Mouse (Mus musculus) erythroid progenitor cell, adult 5-6 weeks (primary cell): ENCODE data around the gene Sel1l3. TPM values are rescaled to one million over a fixed set of nuclear protein-coding genes. Genes with fewer than 3 reads are reported as not detected.

Experiments
- ATAC-seq: replicated peaks from 2 replicates; pipeline ENCODE4 v1.8.0; 2016; ENCODE audit warnings: moderate number of reproducible peaks, mild to moderate bottlenecking, moderate TSS enrichment, inconsistent platforms; ENCODE audit not compliant: poor library complexity, low FRiP score, severe bottlenecking
- total RNA-seq, 2 experiments: library from RNA; stranded (forward) in 1 of 2; stranded (reverse) in 1 of 2; fragments of 150-400 nt in 1 of 2; fragments of 186-747, 209-891 nt in 1 of 2; gene quantifications; 2 replicates each; pipeline versions ENCODE4 v1.2.3 to v1.2.4; 2015 to 2017; ENCODE audit warnings: low replicate concordance in 2 of 2

The Sel1l3 gene
- total RNA-seq (2015; ENCODE audit: low replicate concordance): not detected in 2 replicates
- total RNA-seq (2017; ENCODE audit: low replicate concordance): not detected in 2 replicates

DNA sequence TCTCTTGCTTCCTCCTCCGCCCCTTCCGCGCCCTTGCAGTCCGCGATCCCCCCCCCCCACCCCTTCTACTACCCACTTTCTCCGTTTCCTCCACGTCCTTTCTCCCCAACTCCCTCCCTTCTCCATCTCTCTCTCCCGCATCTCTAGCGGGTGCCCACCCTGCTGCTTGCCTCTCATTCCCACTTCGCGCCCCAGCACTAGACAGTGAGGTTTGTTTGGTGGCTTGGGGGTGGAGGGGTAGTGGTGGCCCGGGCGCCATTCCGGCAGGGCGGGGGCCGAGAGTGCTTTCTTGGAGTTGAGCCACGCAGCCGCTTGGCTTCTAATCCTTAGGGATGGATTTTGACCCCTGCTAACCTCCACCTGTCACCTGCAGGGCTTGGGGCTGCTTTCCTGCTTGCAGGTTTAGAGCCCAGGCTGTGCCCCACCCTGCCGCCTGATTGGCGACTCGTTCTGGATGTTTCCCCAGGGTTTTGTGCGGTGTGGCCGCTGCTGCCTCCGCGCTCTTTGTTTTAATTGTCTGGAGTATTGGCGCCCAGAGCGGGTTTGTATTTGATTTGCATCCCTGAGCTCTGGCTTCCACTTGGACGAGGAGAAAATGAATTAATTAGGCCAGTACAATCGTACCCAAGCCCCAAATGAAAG, at the start of gene Sel1l3:
TSS of gene Sel1l3 (minus strand) at position 217 of the 642 bp plus-strand sequence.
- no peak for ATAC-seq

DNA sequence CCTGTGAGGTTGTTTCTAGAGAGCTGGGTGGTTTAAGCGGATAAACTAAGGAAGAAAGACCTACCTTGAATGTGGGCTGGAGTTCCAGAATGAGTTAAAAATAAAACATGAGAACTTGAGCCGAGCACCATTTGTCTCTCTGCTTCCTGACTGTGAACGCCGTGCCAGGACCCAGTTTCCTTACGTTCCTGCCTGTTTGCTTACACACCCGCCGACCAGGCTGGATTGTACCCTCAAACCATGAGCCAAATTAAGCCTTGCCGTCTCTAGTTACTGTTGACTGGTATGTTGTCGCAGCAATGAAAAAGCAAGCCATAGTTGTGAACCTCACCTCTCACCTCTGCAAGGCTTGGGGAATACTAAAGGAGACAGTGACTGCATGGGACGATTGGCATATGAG, 48.3 kb upstream of the Sel1l3 start:
- no peak for ATAC-seq

DNA sequence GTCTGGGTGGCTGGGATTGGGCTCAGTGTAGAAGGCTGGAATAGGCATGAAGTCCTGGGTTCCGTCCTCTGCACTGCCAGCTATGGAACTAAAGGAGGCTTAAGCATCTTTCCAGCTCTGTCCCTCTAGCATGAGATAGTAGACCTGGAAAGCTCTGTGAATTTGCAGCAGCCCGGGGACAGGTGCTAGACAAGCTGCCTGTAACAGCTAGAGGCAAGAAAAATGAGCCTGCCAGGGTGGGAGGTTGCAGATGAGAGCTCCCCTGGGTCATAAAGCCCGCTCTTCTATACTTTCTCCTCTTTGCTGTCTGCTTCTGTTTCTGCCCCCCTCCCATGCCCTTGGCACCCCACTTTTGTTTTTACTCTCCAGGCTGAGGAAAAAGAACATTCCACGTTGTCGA, 46.2 kb upstream of the Sel1l3 start:
- no peak for ATAC-seq

DNA sequence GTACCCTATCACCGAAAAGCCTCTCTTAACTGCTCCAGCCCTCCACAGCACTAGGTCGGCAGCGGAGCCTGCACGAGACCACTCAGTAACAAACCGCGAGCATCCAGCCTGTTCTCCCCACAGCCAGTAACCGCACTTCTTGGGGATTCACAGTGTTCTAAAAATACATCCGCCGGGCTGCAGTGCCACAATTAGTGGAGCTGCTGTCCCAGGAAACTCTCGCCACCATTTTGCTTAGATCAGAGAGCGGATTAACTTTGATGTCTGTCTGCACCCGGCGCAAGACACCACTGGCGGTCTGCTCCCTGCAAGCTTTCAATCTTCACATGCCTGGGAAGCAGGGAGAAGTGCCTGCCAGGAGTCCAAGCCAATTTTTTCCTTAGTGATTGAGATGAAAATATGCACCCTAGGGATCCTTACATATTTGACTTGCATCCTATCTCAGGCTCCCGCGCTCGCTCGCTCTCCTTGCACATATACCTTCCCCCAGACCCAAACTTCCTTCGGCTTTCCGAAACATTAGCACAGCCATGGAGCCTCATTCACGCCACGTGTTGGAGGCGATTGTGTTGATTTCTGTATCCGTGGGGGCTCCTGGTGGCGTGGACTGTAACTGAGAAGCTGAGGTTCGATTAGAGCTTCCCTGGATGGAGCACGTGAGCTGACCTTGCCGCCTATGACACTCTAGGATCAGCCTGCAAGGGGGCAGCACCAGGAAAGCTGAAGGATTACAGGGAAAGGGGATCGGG, 44.5 kb upstream of the Sel1l3 start:
- ATAC-seq: no peak

DNA sequence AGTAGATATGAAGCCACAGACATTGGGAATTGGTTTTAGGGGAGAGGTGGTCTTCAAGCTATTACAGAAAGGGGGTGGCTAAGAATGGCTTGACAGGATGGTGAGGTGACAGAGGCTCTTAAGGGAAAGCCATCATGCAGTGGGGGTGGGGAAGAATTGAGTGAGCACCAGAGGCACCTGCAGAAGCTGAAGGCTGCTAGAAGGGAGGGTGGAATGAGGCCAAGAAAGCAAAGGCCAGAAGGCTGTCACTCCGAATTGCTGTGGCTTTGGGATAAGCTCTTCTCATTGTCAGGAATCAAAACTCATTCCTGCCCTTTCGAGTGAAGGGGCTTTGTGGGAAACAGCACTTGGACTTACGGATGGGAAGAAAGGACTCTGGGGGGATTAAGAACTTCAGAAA, 41.1 kb upstream of the Sel1l3 start:
- ATAC-seq: no peak

DNA sequence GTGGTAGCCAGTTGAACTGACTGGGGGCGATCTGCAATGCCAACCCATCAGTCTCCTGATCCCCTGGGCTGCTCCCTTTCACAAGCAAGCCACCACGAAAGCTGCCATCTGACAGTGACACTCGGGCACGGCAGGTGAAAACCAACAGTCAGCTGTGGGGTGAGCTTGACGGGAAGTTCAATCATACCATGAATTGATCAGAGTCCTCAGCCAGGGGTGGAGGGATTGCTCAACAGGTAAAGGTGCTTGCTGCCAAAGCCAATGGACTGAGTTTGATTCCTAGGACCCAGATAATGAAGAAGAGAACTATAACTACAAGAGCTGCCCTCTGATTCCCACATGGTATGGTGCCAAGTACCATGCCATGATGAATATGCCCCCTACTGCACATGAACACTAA, 40.4 kb upstream of the Sel1l3 start:
- no peak for ATAC-seq

DNA sequence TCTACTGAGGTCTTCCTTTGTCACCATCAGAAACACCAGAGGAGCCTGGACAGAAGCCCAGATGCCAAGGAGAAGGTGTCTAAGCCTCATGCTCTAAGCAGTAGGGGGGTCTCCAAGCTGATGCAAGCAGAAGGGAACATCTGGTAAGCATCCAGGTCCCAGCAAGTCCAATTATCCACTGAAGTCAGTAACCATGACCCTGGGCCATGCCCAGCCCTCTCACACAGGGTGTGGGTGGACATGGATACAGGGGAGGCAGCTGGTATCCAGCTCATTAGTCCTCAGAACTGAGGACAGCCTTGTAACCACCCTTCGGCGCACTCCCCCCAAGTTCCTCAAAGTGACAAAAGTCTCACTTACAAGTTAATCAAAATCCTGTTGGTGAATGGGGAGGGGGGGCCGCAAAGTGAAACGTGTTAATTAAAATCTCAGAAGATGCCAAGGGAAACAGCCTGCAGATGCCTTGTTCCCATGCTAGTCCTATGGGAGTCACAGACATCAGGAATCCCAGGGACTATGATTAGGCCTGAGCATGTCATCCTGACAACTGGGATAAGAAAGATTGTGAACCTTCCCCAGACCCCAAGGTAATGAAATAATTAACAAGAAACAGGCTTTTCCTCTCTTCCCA, 35.8 kb upstream of the Sel1l3 start:
- no peak for ATAC-seq

DNA sequence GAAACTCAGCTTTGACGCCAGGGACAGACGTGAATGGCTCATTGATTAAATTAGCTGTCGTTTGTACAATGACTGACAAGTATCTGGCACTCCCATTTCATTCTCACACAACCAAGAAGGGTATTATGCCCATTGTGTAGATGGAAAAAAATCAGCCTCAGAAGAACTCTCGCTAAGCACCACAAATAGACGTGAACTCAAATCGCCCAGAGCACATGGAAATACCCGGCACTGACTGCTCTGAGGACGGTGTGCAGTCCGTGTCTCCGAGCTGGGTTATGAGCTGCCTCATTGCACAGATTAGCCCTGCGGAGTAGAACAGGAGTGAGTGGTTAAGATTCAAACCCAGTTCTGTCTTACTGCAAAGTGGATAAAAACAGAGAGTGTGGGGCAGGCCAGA, 34.8 kb upstream of the Sel1l3 start:
- no peak for ATAC-seq

DNA sequence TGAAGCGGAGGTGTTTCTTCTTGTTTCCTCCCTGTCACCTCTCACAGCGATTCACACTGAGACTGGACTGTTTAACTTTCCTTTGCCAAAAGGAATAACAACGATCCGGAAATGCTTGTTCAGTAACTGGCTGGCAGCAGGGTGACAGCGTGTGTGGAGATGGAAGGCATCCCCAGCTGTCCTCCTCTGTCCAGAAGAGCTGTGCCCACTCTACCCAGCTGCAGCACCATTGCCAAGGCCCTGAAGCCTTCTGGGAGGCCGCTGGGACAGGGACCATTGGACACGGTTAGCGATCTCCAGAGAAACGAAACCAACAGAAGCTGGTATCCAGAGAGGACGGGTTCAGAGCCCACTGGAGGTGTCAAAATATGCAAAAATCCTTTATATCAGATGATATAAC, 30.2 kb upstream of the Sel1l3 start:
- no peak for ATAC-seq

DNA sequence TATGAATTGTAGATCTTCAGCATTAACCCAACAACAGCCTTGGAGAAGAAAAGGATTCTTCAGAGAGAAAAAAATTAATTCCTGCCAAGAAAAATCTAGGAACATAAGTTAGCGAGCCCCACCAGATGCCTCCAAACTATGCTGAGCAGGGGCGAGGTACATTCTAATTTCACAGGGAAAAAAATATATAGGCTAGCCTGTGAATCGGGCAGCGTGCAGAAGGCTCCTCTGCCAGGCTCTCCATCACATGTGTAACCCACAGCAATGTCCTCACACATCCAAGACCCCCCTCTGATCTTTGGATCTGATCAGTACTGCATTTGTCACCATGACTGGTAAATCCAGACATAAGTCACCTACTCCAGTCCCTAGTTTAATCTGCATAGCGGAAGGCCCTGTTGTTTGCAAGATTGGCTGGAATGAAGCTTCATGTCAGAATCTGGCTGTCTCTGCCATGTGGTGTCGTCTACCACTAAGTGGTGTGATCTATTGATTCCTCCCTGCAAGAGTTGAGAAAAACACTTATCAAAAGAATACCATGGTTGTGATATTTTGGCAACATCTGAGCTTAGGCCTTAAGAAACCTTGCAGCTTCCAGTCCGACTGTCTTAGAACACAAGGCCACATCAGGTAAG, 29.3 kb upstream of the Sel1l3 start:
- no peak for ATAC-seq

DNA sequence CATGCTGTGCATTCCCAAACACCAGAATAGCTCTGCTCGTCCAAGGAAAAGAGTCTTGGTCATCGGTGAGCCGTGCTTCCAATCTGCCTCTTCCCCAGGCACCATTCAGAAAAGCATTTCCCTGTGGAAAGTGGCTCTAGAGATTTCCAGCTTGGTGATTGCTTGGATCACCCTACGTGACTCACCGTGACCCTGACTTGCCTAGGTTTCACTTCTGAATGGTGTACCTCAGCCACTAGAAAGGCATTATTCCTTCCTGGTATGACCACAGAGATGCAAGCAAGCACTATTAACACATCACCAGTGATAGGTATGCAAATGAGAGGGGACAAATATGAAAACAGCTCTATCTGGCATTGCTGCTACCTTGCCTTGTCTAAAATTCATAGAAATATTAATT, 28.2 kb upstream of the Sel1l3 start:
- no peak for ATAC-seq

DNA sequence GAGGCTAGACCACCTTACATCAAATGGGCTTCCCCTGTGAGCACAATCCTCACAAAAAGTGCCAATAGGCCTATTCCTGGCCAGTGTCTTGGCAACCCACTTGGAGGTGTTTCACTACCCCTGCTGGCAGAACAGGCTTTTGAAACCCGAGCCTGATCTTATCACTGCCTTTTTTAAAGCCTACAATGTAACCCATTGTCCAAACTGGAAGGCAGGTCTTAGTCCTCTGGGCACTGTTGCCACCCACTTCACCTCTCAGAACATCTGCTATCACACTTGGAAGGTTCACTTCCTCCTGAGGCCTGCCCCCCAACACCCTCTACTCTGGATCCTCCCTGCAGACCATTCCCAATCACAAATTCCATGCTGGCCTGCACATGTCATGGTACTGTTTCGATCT, 27.4 kb upstream of the Sel1l3 start:
- ATAC-seq: no peak

DNA sequence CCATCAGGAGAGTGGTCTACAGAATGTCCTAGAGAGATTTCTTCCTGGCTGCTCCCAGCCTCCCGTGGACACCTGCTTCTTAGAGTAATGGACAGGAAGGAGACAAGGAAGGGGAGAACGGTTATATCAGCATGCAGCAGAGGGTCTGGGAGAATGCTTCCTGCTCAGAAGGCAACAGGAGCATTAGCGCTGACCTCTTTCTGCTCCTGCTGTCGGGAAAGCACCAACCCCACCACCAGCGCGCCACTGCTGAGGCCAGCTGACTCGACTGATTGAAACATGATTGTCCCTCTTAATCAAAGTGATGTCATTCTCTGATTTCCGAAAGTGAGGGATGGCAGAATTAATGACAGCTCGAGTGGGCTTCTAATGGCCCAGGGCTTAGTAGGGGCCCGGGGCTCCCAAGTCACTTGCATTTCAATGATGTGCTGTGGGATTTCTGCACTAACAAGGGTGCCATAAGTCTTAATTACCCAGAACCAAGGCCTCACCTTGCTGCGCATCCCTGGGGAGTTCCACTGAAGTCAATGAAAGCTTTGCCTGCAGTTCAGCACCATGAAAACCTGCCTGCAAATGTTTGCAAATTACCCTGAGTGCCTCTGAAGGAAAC, 26.2 kb upstream of the Sel1l3 start:
- ATAC-seq: no peak

DNA sequence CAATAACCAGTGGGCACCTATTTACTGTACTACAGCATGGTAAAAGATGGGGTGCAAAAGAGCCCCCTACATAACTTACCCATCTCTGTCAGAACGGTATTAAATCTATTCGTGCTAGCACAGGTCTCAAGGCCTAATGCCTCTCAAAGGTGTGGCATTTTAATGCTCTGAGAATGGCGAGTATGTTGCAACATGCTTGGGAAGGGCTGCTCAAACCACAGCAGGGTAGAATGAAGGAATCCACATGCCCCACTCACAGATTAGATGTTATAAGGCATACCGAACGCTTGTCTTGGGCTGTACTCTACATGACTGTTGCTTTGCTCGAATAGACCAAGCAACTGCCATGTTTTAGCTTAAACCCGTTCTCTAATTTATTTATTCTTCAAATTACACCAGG, 25.5 kb upstream of the Sel1l3 start:
- ATAC-seq: no peak

DNA sequence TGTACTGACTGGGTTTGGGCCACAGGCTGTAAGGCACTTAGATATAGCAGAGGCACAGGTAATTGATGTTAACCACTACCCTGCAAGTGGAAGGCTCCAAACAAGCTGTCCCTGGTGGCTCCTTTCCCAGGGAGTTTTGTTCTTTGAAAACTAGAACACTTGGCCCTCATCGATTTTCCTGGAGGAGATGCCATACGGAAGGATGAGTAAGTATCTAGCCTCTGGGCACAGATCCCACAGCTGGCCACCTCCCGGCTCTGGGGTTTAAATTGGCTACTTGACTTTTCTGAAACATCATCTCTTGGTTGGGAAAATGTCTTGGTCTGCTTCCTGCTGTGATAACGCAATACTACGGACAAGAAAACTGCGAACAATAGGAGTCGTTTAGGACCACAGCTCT, 25.0 kb upstream of the Sel1l3 start:
- ATAC-seq: no peak

DNA sequence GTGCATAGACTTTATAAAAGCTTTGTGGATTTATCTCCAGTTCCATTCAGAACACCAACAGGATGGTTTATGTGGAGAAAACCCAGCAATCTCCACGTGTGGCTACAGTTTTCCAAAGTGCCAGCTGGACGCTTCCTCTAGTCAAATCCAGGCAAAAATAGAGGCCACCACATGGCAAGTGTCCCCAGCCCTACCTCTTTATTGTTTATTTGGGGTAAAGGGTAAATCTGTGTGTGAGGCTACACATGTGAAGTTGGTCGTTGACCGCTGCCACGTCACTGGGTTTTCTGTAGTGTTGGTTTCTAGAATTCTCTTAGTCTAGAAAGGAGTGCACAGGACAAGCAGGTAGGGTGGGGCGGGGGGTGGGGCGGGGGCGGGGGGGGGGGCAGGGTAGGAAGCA, 23.0 kb upstream of the Sel1l3 start:
- ATAC-seq: no peak

DNA sequence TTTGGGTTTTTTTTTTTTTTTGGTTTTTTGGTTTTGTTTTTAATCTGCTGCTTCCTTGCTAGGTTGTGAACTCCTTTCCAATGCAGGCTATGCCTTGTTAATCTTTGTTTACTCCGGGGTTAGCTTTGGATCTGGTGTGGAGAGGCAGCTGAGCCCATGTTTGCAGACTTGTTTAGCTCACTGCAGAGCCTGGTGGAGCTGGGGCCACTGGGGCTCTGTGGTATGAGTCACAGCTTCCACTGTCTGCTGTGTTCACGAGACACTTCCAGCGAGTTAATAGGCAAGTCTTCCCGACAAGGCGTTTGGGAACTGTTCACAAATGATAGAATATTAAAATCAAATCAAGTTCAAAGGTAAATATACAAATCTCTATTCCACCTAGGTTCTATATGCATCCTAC, 22.4 kb upstream of the Sel1l3 start:
- no peak for ATAC-seq

DNA sequence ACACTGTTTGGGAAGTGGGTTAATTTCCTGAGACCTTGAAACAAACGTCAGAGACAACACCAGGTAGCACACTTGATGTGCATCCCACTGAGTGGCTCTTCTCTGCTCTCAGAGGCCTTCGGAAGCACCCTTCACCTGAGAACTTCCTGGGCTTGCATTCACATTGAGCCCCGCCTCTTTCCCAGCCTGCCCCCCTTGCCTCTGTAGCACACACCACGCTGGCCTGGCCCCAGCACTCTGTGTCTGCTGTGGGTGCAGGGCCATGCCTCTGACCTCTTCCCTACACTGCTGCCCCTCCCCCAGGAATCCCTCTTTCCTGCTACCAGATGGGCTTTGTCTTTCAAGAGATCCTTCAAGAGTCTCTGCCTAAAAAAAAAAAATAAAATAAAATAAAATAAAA, 21.8 kb upstream of the Sel1l3 start:
- ATAC-seq: no peak

DNA sequence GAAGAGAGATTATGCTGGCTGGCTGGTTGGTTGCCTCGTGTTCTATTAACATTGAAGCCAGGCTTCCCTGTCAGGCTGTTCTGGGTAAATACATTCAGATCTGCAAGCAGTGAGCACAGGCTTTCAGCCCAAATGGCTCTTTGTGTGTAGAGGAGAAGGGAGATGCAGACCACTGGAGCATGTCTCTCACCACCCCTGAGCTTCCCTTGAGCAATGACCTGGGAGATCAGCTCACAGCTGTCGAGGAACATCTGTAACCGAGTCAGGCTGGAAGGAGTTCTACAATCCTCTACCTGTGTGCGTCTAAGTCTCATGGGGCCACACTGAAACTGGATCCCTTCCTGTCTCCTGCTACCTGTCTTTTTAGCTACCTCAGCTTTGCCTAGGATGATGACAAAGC, 16.8 kb upstream of the Sel1l3 start:
- ATAC-seq: no peak

DNA sequence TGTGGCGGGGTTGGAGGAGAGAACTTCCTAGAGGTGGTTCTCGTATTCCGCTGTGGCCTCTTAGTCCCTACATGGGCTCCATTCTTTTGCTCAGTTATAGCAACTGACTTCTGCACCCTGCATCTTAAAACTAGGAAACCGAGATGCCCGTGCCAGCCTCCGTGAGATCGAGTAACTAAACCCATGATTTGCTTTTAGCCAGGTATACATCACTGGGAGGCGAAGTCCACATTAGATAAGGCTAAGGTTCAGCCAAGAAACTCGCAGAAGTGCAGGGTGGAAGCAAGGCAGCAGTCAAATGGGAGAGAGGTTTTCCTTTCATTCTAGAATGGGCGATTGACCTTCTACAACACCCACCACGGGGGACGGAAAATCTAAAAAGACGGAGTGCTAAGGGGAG, 11.7 kb upstream of the Sel1l3 start:
- no peak for ATAC-seq
